Mouse (Mus musculus) liver, embryonic 14.5 days (tissue): ENCODE data around the gene Pih1d1.

Experiments used
- CTCF ChIP-seq: IDR thresholded peaks from 2 replicates; pipeline ENCODE4 v1.5.1; 2016; ENCODE audit warnings: antibody characterized with exemption, low read depth, control low read depth
- EP300 ChIP-seq: IDR thresholded peaks from 2 replicates; pipeline ENCODE4 v1.6.1; 2016; ENCODE audit warnings: antibody characterized with exemption, low read depth

DNA sequence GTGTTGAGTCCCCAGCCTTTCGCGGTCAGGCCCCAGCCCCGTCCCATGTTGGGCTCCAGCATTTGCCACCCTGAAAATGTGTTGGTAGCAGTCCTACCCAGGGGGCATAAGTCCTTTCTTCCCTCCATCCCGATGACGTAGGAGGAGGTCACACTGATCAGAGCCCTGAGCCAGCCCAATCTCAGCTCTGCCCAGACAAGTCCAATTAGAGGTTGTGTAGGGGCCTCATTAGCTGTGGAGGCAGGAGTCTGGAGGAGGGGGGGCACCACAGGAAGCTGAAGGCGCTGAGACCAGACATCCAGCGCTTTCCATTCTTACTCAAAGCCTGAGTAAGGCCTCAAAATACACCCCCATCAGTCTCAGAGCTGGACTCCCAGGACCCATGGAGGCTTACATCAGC lies 31.8 kb downstream of the Pih1d1 start:
- no peak for TF ChIP-seq CTCF
- TF ChIP-seq EP300, result no peak
